Mouse (Mus musculus) small intestine, adult 2 months (tissue): ENCODE measurements around the gene Cxadr.

ENCODE experiments used
- CTCF ChIP-seq: fragments of 200-500 bp; IDR thresholded peaks from 2 replicates; pipeline ENCODE4 v1.5.1; 2012; ENCODE audit warnings: low read depth, mild to moderate bottlenecking, control low read depth, inconsistent platforms, low read length, moderate library complexity, mixed read lengths; ENCODE audit not compliant: insufficient replicate concordance, insufficient read length; ENCODE audit errors: extremely low read depth
- POLR2A ChIP-seq: fragments of 200-500 bp; IDR thresholded peaks from 2 replicates; pipeline ENCODE4 v1.6.1; 2012; ENCODE audit warnings: low read depth, mild to moderate bottlenecking, control low read depth, inconsistent platforms, low read length, moderate library complexity

- TF ChIP-seq CTCF (no peak), POLR2A (no peak)
Observed at GRCm38 (mm10) chr16:78361466-78361865, 60.2 kb downstream of the Cxadr start.
